Mouse (Mus musculus) stomach, embryonic 16.5 days (tissue): Measurements from ENCODE around the gene Samd4b. TPM values are rescaled to one million over a fixed set of nuclear protein-coding genes. Genes with fewer than 3 reads are reported as not detected.

Source experiments
- ATAC-seq: fragments of 200-750 bp; cut with Nextera tagmentation; 2 replicates; pipeline ENCODE4 v1.8.0; 2017; ENCODE audit warnings: moderate number of reproducible peaks, moderate TSS enrichment; ENCODE audit not compliant: insufficient read depth, low FRiP score
- H3K27ac ChIP-seq: fragments of 300-500 bp; sonication (generic); 2 replicates; pipeline ENCODE4 v1.5.1; 2014; ENCODE audit warnings: low read length
- H3K27me3 ChIP-seq: fragments of 300-500 bp; sonication (generic); 2 replicates; pipeline ENCODE4 v1.6.1; 2014; ENCODE audit warnings: low read length, control low read depth, mixed read lengths; ENCODE audit not compliant: control insufficient read depth, insufficient read depth
- H3K36me3 ChIP-seq: fragments of 300-500 bp; sonication (generic); 2 replicates; pipeline ENCODE4 v1.6.1; 2014; ENCODE audit warnings: low read length; ENCODE audit not compliant: control insufficient read depth, insufficient read depth
- H3K4me1 ChIP-seq: fragments of 300-500 bp; sonication (generic); 2 replicates; pipeline ENCODE4 v1.6.1; 2014; ENCODE audit warnings: low read length, control low read depth, mixed read lengths; ENCODE audit not compliant: control insufficient read depth, insufficient read depth
- H3K4me2 ChIP-seq: fragments of 300-500 bp; sonication (generic); 2 replicates; pipeline ENCODE4 v1.6.1; 2014; ENCODE audit warnings: low read depth, low read length, mixed read lengths
- H3K4me3 ChIP-seq: fragments of 300-500 bp; sonication (generic); replicated peaks from 2 replicates; pipeline ENCODE4 v1.5.1; 2014; ENCODE audit warnings: mild to moderate bottlenecking, low read length
- H3K9ac ChIP-seq: fragments of 300-500 bp; sonication (generic); 2 replicates; pipeline ENCODE4 v1.6.1; 2014; ENCODE audit warnings: low read length
- H3K9me3 ChIP-seq: fragments of 300-500 bp; sonication (generic); replicated peaks from 2 replicates; pipeline ENCODE4 v1.6.1; 2016; ENCODE audit warnings: low read length, control low read depth; ENCODE audit not compliant: control insufficient read depth
- WGBS: fragments of 180-500 bp; shearing (Covaris S2); extraction: QIAGEN DNeasy Blood & Tissue Kit; methylation state at CpG from one replicate; pipeline ENCODE4 v1.1.7; 2014; 5-methylcytosine and 5-hydroxymethylcytosine counted together
- microRNA-seq: library from miRNA; unstranded; fragments of <30 nt; microRNA quantifications from one replicate; pipeline ENCODE4, GENCODE M21; 2016
- polyA plus RNA-seq: library from polyadenylated mRNA; unstranded; fragments of >200 nt; fragmentation: Nextera tagmentation; extraction: Ambion mirVana; gene quantifications from 2 replicates; pipeline ENCODE4 v1.2.1, GENCODE M21; 2015

The Samd4b gene
- polyA plus RNA-seq, 1 experiment from 2014 or later: 10.9 TPM

DNA sequence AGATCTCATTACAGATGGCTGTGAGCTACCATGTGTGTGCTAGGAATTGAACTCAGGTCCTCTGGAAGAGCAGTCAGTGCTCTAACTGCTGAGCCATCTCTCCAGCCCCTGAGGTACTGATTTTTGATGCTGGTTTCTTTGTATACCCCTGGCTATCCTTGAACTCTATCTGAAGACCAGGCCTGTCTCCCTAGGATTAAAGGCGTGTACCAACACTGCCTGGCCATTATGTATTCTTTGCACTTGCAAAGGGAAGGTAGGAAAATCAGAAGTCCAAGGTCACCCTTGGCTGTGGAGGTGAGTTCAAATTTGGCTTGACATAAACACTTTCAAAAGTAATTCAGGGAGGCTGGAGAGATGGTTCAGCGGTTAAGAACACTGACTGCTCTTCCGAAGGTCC is 243.3 kb downstream of the Samd4b start:
- Histone ChIP-seq H3K27me3 (no peaks in the 10 kb centered on the region), H3K36me3 (peaks cover 23% of the 10 kb centered on the region), H3K4me1 (peaks cover 28% of the 10 kb centered on the region), H3K9me3 (no peaks in the 10 kb centered on the region), H3K27ac (no peak overlapping the region), H3K4me3 (no peak overlapping the region), H3K4me2 (no peak overlapping the region), H3K9ac (no peak overlapping the region)
- 88% methylated on average over 3 of the region's 3 CpGs for WGBS
- ATAC-seq: no peak

DNA sequence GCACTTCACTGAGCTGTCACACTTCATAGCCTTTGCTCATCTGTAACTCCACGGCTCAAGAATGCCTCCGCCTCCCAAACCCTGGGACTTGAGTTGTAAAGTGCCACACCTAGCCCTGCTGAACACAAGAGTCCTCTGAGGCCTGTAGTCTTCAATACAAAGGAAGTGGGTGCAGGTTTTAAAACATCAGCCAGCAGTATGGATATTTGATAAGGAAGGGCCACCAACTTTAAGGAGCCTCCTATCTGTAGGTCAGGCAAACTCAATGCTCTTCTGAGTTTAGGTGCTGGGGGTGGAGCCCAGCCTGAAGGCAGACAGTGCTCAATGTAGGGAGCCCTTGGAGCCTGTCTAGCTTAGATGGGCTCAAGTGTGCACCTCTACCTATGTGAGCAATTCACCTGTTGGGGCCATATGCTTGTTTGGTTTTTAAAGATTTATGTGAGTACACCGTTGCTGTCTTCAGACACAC is 243.8 kb downstream of the Samd4b start:
- 81% methylated on average over 3 of the region's 3 CpGs for WGBS
- H3K27ac ChIP-seq: no peak overlapping the region
- H3K9me3 ChIP-seq: no peaks in the 10 kb centered on the region
- H3K4me2 ChIP-seq: no peak overlapping the region
- peaks cover 28% of the 10 kb centered on the region for H3K4me1 ChIP-seq
- H3K36me3 ChIP-seq: peaks cover 18% of the 10 kb centered on the region
- H3K9ac ChIP-seq: no peak overlapping the region
- no peaks in the 10 kb centered on the region for H3K27me3 ChIP-seq
- no peak overlapping the region for H3K4me3 ChIP-seq
- ATAC-seq: no peak

GRCm38 (mm10) chr7:28353267-28353666 is 244.7 kb downstream of the Samd4b start:
- no peak overlapping the region for H3K4me3 ChIP-seq
- peaks cover 24% of the 10 kb centered on the region for H3K4me1 ChIP-seq
- no peak overlapping the region for H3K27ac ChIP-seq
- no peaks in the 10 kb centered on the region for H3K9me3 ChIP-seq
- no peak overlapping the region for H3K4me2 ChIP-seq
- ATAC-seq: no peak
- H3K27me3 ChIP-seq: no peaks in the 10 kb centered on the region
- H3K36me3 ChIP-seq: peaks cover 16% of the 10 kb centered on the region
- H3K9ac ChIP-seq: no peak overlapping the region
- 85% methylated on average over 2 of the region's 2 CpGs for WGBS

DNA sequence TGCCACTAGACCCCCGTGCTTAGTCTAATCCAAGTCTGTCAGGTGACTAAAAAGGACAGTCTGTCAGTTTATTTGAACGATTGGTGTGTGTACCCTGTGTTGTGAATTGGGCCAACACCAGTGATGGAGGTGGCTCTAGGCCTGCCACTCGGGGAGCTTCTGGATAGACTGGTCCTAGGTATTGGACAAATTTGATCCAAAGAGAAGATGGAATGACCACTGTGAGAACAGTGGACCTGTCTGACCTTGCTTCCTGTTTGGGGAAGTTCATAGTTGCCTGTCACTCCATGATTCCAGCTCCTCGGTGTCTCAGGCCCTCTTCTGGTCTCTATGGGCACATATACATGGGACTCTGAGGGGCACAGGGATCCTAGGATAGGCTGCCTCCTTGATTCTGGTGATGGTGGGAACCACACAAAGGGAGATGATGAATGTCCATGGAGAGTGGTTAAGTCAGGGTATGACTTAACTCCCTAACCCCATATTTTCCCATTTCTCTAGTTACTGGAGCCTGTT is 246.2 kb downstream of the Samd4b start:
- 33% methylated on average over 4 of the region's 4 CpGs for WGBS
- peak overlapping the region; percentile 91 for H3K4me2 ChIP-seq
- ATAC-seq: no peak
- no peaks in the 10 kb centered on the region for H3K9me3 ChIP-seq
- no peak overlapping the region for H3K27ac ChIP-seq
- no peaks in the 10 kb centered on the region for H3K27me3 ChIP-seq
- H3K36me3 ChIP-seq: peaks cover 16% of the 10 kb centered on the region
- peak overlapping the region; percentile 98 for H3K9ac ChIP-seq
- peaks cover 8% of the 10 kb centered on the region for H3K4me1 ChIP-seq
- H3K4me3 ChIP-seq: peak overlapping the region; percentile 95

- H3K9ac ChIP-seq: peak within 1 kb of the TSS; percentile 98
- H3K4me2 ChIP-seq: peak within 1 kb of the TSS; percentile 91
- H3K36me3 ChIP-seq: peaks cover 16% of the 10 kb centered on the region
- no peaks in the 10 kb centered on the region for H3K9me3 ChIP-seq
- H3K4me1 ChIP-seq: peaks cover 8% of the 10 kb centered on the region
- H3K4me3 ChIP-seq: peak within 1 kb of the TSS; percentile 95
- peak within 1 kb of the TSS; percentile 96 for H3K27ac ChIP-seq
- WGBS: under 1% methylated on average over 50 of the region's 50 CpGs
- peak; percentile 95 for ATAC-seq
- H3K27me3 ChIP-seq: no peaks in the 10 kb centered on the region
Measured at GRCm38 (mm10) chr7:28350155-28350883, 247.6 kb downstream of the Samd4b start, which contains the start of gene Rps16. Rps16 (plus strand) TSS chr7:28350652.

Small RNA genes within 50 kb of the gene (microRNA-seq; reads per million reads assigned to microRNA genes)
- gene Mir7049: not detected

Other genes with a start within 250 kb of the Samd4b start
- 800 and 962 TPM in 2 replicates for gene Rps16, start 247.5 kb downstream of the Samd4b start, polyA plus RNA-seq
- gene Plekhg2, start 225.5 kb downstream of the Samd4b start, polyA plus RNA-seq: 49.9 and 50.7 TPM in 2 replicates
- gene Zfp36, start 217.9 kb downstream of the Samd4b start, polyA plus RNA-seq: 26.1 and 35.1 TPM in 2 replicates
- 38.7 and 41.2 TPM in 2 replicates for gene Med29, start 205.4 kb downstream of the Samd4b start, polyA plus RNA-seq
- gene Paf1, start 205.2 kb downstream of the Samd4b start, polyA plus RNA-seq: 84.3 and 88.5 TPM in 2 replicates
- 17.7 and 19.2 TPM in 2 replicates for gene Gmfg, start 160.7 kb downstream of the Samd4b start, polyA plus RNA-seq
- gene Lrfn1, start 146.2 kb downstream of the Samd4b start, polyA plus RNA-seq: 1.0 and 1.7 TPM in 2 replicates
- not detected in 2 replicates for gene Ifnl2, start 87.7 kb downstream of the Samd4b start, polyA plus RNA-seq
- gene Ifnl3, start 75.3 kb downstream of the Samd4b start, polyA plus RNA-seq: not detected in 2 replicates
- gene Sycn, start 57.3 kb downstream of the Samd4b start, polyA plus RNA-seq: 124 and 215 TPM in 2 replicates
- gene Nccrp1, start 50.9 kb downstream of the Samd4b start, polyA plus RNA-seq: 19.7 and 34.8 TPM in 2 replicates
- gene Pak4, start within 50 bp of the Samd4b start, polyA plus RNA-seq: 54.8 and 64.4 TPM in 2 replicates
- gene Acp7, start 33.2 kb upstream of the Samd4b start, polyA plus RNA-seq: 0.16 TPM in 1 of 2 replicates, not detected in the other
- gene Fbxo27, start 94.7 kb upstream of the Samd4b start, polyA plus RNA-seq: 3.8 and 4.8 TPM in 2 replicates
- gene Fbxo17, start 118.7 kb upstream of the Samd4b start, polyA plus RNA-seq: 9.0 and 9.1 TPM in 2 replicates
- gene Mrps12, start 143.7 kb upstream of the Samd4b start, polyA plus RNA-seq: 117 and 135 TPM in 2 replicates
- 22.4 and 22.9 TPM in 2 replicates for gene Sars2, start 143.8 kb upstream of the Samd4b start, polyA plus RNA-seq
- 0.30 TPM in 1 of 2 replicates, not detected in the other for gene Ccer2, start 158.0 kb upstream of the Samd4b start, polyA plus RNA-seq
- 62.1 and 63.7 TPM in 2 replicates for gene Sirt2, start 168.6 kb upstream of the Samd4b start, polyA plus RNA-seq
- gene Nfkbib, start 169.4 kb upstream of the Samd4b start, polyA plus RNA-seq: 37.2 and 38.9 TPM in 2 replicates
- 5.0 and 5.9 TPM in 2 replicates for gene Rinl, start 190.8 kb upstream of the Samd4b start, polyA plus RNA-seq
- 170 and 200 TPM in 2 replicates for gene Hnrnpl, start 210.4 kb upstream of the Samd4b start, polyA plus RNA-seq
- 227 and 230 TPM in 2 replicates for gene Ech1, start 227.1 kb upstream of the Samd4b start, polyA plus RNA-seq
- 353 and 382 TPM in 2 replicates for gene Lgals4, start 235.7 kb upstream of the Samd4b start, polyA plus RNA-seq